Mouse (Mus musculus) effector memory CD4-positive, alpha-beta T cell, adult 7 months (primary cell): ENCODE measurements around the gene Ap1m1. TPM values are rescaled to one million over a fixed set of nuclear protein-coding genes. Genes with fewer than 3 reads are reported as not detected.

Source experiments
- polyA plus RNA-seq: library from polyadenylated mRNA; unstranded; fragments of 100-300 nt; shearing (Covaris generic); gene quantifications from one replicate; pipeline ENCODE4 v1.2.1, GENCODE M21; 2017

Gene Ap1m1
- polyA plus RNA-seq, result 159 TPM

DNA sequence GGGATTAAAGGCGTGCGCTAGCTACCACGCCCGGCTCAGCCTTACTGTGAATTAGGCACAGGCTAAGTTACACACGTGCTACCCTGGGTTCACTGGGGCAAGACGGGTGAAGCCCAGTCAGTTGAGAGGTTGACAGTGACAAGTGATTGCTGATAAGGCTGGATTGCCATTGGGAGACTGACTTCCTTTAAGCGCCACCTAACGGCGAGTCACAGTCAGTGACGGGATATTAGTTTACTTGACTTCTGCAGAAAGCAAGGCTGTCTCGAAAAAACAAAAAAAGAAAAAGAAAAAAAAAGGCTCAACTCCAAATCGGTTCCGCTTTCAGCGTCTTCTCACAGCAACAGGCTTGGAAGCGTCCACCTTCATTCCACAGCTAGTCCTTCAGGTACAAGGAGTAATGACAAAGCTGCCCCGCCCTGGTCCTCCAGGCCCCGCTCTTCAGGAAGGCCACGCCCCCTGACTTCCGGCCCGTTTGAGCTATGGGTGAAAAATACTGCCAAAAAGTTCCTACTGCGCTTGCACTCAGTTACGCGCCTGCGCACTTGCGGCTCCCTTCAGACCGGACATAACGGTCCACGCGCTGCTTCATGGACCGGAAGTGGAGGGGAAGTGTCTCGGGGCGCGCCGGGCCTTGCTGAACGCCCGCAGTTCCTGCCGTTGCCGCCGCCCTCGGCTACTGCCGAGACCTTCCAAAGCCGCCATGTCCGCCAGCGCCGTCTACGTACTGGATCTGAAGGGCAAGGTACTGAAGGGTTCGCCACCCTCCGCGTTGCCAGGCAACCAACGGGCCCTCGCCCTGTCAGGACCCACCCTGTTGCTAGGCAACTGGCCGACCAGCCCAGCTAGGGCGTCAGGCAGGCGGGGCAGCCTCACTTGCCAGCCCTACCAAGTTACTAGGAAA lies at the start of gene Ap1m1:
Gene Ap1m1, plus strand, starts transcription at position 520 of the 904 bp plus-strand sequence.

DNA sequence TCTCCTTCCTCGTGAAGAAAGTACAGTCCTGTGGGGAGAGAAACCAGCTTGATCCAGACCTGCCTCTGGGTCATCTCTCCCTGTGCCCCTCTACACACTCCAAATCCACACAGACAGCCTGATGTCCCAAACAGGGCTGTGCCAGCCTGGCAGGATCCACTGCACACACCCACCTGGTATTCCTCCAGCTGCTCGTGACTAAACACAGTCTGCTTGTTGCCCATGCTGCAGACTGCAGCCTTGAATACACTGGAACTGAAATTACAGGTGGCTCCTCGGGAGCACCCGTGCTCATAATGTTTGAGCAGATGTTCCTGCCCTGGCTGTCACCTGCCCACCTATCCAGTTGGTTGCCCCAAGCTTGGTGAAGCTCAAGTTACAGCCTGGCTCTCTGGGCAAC lies 27.1 kb upstream of the Ap1m1 start, which contains the start of gene Cib3:
Gene Cib3, minus strand, starts transcription at position 87 of the 400 bp plus-strand sequence.

DNA sequence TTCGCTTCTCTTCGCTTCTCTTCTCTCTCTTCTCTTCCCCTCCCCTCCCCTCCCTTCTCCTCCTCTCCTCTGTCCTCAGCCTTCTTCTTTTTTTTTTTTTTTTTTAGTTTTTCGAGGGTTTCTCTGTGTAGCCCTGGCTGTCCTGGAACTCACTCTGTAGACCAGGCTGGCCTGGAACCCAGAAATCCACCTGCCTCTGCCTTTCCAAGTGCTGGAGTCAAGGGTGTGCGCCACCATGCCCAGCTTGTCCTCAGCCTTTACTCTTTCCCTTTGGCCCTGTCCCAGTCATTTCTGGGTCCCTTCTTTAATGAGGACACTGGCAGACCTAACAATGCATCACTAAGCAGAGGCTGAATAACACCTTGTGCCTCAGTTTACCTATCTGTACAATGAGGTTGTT lies 26.3 kb upstream of the Ap1m1 start, which contains the start of gene Gm11034:
Gene Gm11034, minus strand, starts transcription at position 101 of the 400 bp plus-strand sequence.

DNA sequence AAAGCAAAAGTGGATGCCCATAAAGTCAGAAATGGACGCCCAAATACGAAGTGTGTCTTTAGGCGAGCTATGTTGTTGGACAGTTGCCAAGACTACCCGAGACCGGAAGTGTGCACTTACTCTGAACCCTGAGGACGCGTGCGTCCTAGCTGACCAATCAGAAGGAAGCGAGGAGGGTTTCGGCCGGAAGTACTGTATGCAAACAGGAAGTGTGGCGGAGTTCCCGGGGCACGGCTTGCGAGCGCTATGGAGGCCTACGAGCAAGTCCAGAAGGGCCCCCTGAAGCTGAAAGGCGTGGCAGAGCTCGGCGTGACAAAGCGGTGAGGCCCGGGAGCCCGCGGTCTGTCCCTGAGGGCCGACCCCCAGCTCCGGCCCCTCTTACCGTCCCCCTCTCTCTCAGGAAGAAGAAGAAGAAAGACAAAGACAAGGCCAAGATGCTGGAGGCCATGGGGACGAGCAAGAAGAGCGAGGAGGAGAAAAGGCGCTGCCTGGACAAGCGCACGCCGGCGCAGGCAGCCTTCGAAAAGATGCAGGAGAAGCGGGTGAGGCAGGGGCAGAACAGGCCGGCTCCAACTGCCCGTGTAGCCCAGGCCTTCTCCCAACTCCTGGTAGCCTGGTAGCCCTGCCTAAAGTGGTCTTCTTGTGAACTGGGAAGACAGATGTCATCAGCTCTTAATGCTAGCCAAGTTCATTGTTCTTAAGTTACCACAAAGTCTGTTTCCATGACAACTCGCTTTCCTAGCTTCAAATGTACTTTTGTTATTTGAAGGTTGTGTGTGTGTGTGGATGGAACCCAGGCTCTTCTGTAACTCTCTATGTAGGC lies 20.1 kb upstream of the Ap1m1 start, which contains the start of gene Fam32a:
Gene Fam32a, plus strand, starts transcription at position 190 of the 823 bp plus-strand sequence.

DNA sequence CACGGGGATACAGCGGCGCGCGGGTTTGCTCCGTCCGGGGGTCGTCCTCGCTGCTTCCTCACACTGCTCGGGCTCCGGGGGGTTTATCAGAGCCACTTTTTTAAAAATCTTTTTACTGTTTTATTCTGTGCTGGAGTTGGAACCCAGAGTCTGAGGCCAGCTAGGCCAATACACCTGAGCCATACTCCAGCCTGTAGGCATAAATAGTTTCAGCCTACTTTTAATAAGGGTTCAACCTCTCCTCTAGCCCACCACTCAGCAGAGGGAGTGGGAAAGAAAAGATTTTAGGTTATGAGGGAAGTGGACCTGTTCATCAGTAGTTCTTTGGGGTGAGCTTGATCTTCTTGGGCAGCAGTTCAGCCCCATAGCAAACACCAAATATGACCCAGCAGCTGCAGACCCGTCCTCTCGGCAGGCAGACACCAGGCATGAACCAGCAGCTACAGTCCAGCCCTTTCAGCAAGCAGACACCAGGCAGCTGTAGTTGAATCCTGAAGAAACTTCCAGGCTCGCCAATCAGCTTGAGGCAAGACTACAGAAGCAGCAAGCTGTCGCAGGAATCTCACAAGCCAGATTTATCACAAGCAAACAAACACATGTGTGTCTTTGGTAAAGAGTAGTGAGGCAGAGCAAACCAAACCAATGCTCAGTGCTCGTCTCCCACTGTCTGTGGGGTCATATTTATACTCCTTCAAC lies 65.5 kb downstream of the Ap1m1 start, which contains the start of gene Gm10282:
Gene Gm10282, minus strand, starts transcription at position 51 of the 696 bp plus-strand sequence.

Other genes with a start within 250 kb of the Ap1m1 start
- not detected for gene Cyp4f18, start 230.4 kb upstream of the Ap1m1 start, polyA plus RNA-seq
- 0.30 TPM for gene Olfr372, start 198.8 kb upstream of the Ap1m1 start, polyA plus RNA-seq
- 0.77 TPM for gene Olfr373, start 156.8 kb upstream of the Ap1m1 start, polyA plus RNA-seq
- not detected for gene Olfr374, start 133.0 kb upstream of the Ap1m1 start, polyA plus RNA-seq
- 615 TPM for gene Tpm4, start 105.0 kb upstream of the Ap1m1 start, polyA plus RNA-seq
- gene Rab8a, start 78.8 kb upstream of the Ap1m1 start, polyA plus RNA-seq, result 294 TPM
- gene Hsh2d, start 50.4 kb upstream of the Ap1m1 start, polyA plus RNA-seq, result 9.4 TPM
- gene Cib3, start 27.2 kb upstream of the Ap1m1 start, polyA plus RNA-seq, result 0.48 TPM
- gene Gm11034, start 26.4 kb upstream of the Ap1m1 start, polyA plus RNA-seq, result not detected
- gene Fam32a, start 20.3 kb upstream of the Ap1m1 start, polyA plus RNA-seq, result 88.0 TPM
- 3.0 TPM for gene Gm10282, start 65.2 kb downstream of the Ap1m1 start, polyA plus RNA-seq
- gene Klf2, start 79.0 kb downstream of the Ap1m1 start, polyA plus RNA-seq, result 922 TPM
- 37.0 TPM for gene Eps15l1, start 181.4 kb downstream of the Ap1m1 start, polyA plus RNA-seq
- gene Calr3, start 203.9 kb downstream of the Ap1m1 start, polyA plus RNA-seq, result 0.35 TPM
- gene 1700030K09Rik, start 203.9 kb downstream of the Ap1m1 start, polyA plus RNA-seq, result 5.0 TPM
- gene Cherp, start 235.2 kb downstream of the Ap1m1 start, polyA plus RNA-seq, result 70.8 TPM